Mouse (Mus musculus): ENCODE measurements around the gene Dhrs4. TPM values are rescaled to one million over a fixed set of nuclear protein-coding genes. Genes with fewer than 3 reads are reported as not detected.

Dhrs4 gene
- polyA plus RNA-seq, 1 experiment = 206 TPM

GRCm38 (mm10) chr14:55497449-55497821 is 18.9 kb downstream of the Dhrs4 start:
- no peaks in the 10 kb centered on the region for H3K4me1 ChIP-seq (ENCODE audit: control insufficient read depth, insufficient read depth, insufficient read length, low read length)
- no peak overlapping the region for H3K27ac ChIP-seq (replicated peaks; ENCODE audit: low read depth, low read length)
- H3K4me3 ChIP-seq (ENCODE audit: insufficient read depth, low read depth, low read length) = no peak overlapping the region

- H3K4me3 ChIP-seq (ENCODE audit: insufficient read depth, low read depth, low read length) = no peak overlapping the region
- H3K27ac ChIP-seq (replicated peaks; ENCODE audit: low read depth, low read length) = no peak overlapping the region
- no peaks in the 10 kb centered on the region for H3K4me1 ChIP-seq (ENCODE audit: control insufficient read depth, insufficient read depth, insufficient read length, low read length)
These were observed 27.1 kb downstream of the Dhrs4 start for GRCm38 (mm10) chr14:55505612-55506011.

GRCm38 (mm10) chr14:55507801-55508200 is 29.2 kb downstream of the Dhrs4 start:
- H3K4me3 ChIP-seq (ENCODE audit: insufficient read depth, low read depth, low read length) = no peak overlapping the region
- no peaks in the 10 kb centered on the region for H3K4me1 ChIP-seq (ENCODE audit: control insufficient read depth, insufficient read depth, insufficient read length, low read length)
- H3K27ac ChIP-seq (replicated peaks; ENCODE audit: low read depth, low read length) = no peak overlapping the region

- Histone ChIP-seq H3K4me3 (ENCODE audit: insufficient read depth, low read depth, low read length) (no peak overlapping the region), H3K27ac (replicated peaks; ENCODE audit: low read depth, low read length) (no peak overlapping the region), H3K4me1 (ENCODE audit: control insufficient read depth, insufficient read depth, insufficient read length, low read length) (no peaks in the 10 kb centered on the region)
These were observed 31.0 kb downstream of the Dhrs4 start for GRCm38 (mm10) chr14:55509540-55509939.

GRCm38 (mm10) chr14:55510125-55510731 is 31.7 kb downstream of the Dhrs4 start, which contains the start of gene Cpne6:
Gene Cpne6 (plus strand): TSS chr14:55510445.
- Histone ChIP-seq H3K27ac (replicated peaks; ENCODE audit: low read depth, low read length) (no peak within 1 kb of the TSS), H3K4me3 (ENCODE audit: insufficient read depth, low read depth, low read length) (no peak within 1 kb of the TSS), H3K4me1 (ENCODE audit: control insufficient read depth, insufficient read depth, insufficient read length, low read length) (no peaks in the 10 kb centered on the region)

- no peaks in the 10 kb centered on the region for H3K4me1 ChIP-seq (ENCODE audit: control insufficient read depth, insufficient read depth, insufficient read length, low read length)
- no peak overlapping the region for H3K27ac ChIP-seq (replicated peaks; ENCODE audit: low read depth, low read length)
- no peak overlapping the region for H3K4me3 ChIP-seq (ENCODE audit: insufficient read depth, low read depth, low read length)
These were observed 32.5 kb downstream of the Dhrs4 start for GRCm38 (mm10) chr14:55511037-55511436.

- no peaks in the 10 kb centered on the region for H3K4me1 ChIP-seq (ENCODE audit: control insufficient read depth, insufficient read depth, insufficient read length, low read length)
- H3K4me3 ChIP-seq (ENCODE audit: insufficient read depth, low read depth, low read length) = no peak overlapping the region
- H3K27ac ChIP-seq (replicated peaks; ENCODE audit: low read depth, low read length) = no peak overlapping the region
These were observed 35.4 kb downstream of the Dhrs4 start for GRCm38 (mm10) chr14:55513927-55514326.

- Histone ChIP-seq H3K27ac (replicated peaks; ENCODE audit: low read depth, low read length) (no peak overlapping the region), H3K4me1 (ENCODE audit: control insufficient read depth, insufficient read depth, insufficient read length, low read length) (no peaks in the 10 kb centered on the region), H3K4me3 (ENCODE audit: insufficient read depth, low read depth, low read length) (no peak overlapping the region)
These were observed 37.3 kb downstream of the Dhrs4 start for GRCm38 (mm10) chr14:55515846-55516245.

GRCm38 (mm10) chr14:55518897-55519296 is 40.3 kb downstream of the Dhrs4 start:
- H3K4me3 ChIP-seq (ENCODE audit: insufficient read depth, low read depth, low read length) = no peak overlapping the region
- H3K4me1 ChIP-seq (ENCODE audit: control insufficient read depth, insufficient read depth, insufficient read length, low read length) = no peaks in the 10 kb centered on the region
- no peak overlapping the region for H3K27ac ChIP-seq (replicated peaks; ENCODE audit: low read depth, low read length)

- no peak overlapping the region for H3K4me3 ChIP-seq (ENCODE audit: insufficient read depth, low read depth, low read length)
- H3K4me1 ChIP-seq (ENCODE audit: control insufficient read depth, insufficient read depth, insufficient read length, low read length) = no peaks in the 10 kb centered on the region
- no peak overlapping the region for H3K27ac ChIP-seq (replicated peaks; ENCODE audit: low read depth, low read length)
These were observed 41.0 kb downstream of the Dhrs4 start for GRCm38 (mm10) chr14:55519604-55520003.

GRCm38 (mm10) chr14:55520451-55521361 is 42.1 kb downstream of the Dhrs4 start:
- no peak overlapping the region for H3K27ac ChIP-seq (replicated peaks; ENCODE audit: low read depth, low read length)
- H3K4me3 ChIP-seq (ENCODE audit: insufficient read depth, low read depth, low read length) = peak overlapping the region; percentile 36
- no peaks in the 10 kb centered on the region for H3K4me1 ChIP-seq (ENCODE audit: control insufficient read depth, insufficient read depth, insufficient read length, low read length)

GRCm38 (mm10) chr14:55524062-55524461 is 45.5 kb downstream of the Dhrs4 start:
- H3K4me3 ChIP-seq (ENCODE audit: insufficient read depth, low read depth, low read length) = no peak overlapping the region
- H3K27ac ChIP-seq (replicated peaks; ENCODE audit: low read depth, low read length) = no peak overlapping the region
- no peaks in the 10 kb centered on the region for H3K4me1 ChIP-seq (ENCODE audit: control insufficient read depth, insufficient read depth, insufficient read length, low read length)

- H3K27ac ChIP-seq (replicated peaks; ENCODE audit: low read depth, low read length) = no peak within 1 kb of the TSS
- no peaks in the 10 kb centered on the region for H3K4me1 ChIP-seq (ENCODE audit: control insufficient read depth, insufficient read depth, insufficient read length, low read length)
- no peak within 1 kb of the TSS for H3K4me3 ChIP-seq (ENCODE audit: insufficient read depth, low read depth, low read length)
These were observed 46.2 kb downstream of the Dhrs4 start, which contains the start of gene Nrl for GRCm38 (mm10) chr14:55524785-55525184. Gene Nrl (minus strand): TSS chr14:55524981.

GRCm38 (mm10) chr14:55526674-55527073 is 48.1 kb downstream of the Dhrs4 start:
- Histone ChIP-seq H3K4me1 (ENCODE audit: control insufficient read depth, insufficient read depth, insufficient read length, low read length) (no peaks in the 10 kb centered on the region), H3K4me3 (ENCODE audit: insufficient read depth, low read depth, low read length) (no peak overlapping the region), H3K27ac (replicated peaks; ENCODE audit: low read depth, low read length) (no peak overlapping the region)

- Histone ChIP-seq H3K4me3 (ENCODE audit: insufficient read depth, low read depth, low read length) (no peak overlapping the region), H3K27ac (replicated peaks; ENCODE audit: low read depth, low read length) (no peak overlapping the region), H3K4me1 (ENCODE audit: control insufficient read depth, insufficient read depth, insufficient read length, low read length) (no peaks in the 10 kb centered on the region)
These were observed 49.4 kb downstream of the Dhrs4 start for GRCm38 (mm10) chr14:55527940-55528339.

All from brown adipose tissue, adult 24 weeks (tissue).